Mouse (Mus musculus) adrenal gland, adult 2 months (tissue): ENCODE data around the gene Cdkn1a. TPM values are rescaled to one million over a fixed set of nuclear protein-coding genes. Genes with fewer than 3 reads are reported as not detected.
"Not testable (repeated sequence)": the region's sequence is repeated elsewhere in the genome, so short reads cannot be mapped to it uniquely, and the experiment has no call there.

Experiments used
- DNase-seq: peaks from one replicate; pipeline ENCODE4 v3.0.0; 2021
- polyA plus RNA-seq: library from polyadenylated mRNA; depleted of rRNA; stranded (reverse); fragments of >200 nt; gene quantifications from 2 replicates; pipeline ENCODE4 v1.2.3, GENCODE M21; 2012
- total RNA-seq, 2 experiments: library from RNA; stranded (reverse); gene quantifications; 2 replicates each; pipeline ENCODE4 v1.2.3; 2021

Cdkn1a gene
- total and polyA plus RNA-seq, 3 experiments: 32.2 to 108 (median 36.4) TPM

DNA sequence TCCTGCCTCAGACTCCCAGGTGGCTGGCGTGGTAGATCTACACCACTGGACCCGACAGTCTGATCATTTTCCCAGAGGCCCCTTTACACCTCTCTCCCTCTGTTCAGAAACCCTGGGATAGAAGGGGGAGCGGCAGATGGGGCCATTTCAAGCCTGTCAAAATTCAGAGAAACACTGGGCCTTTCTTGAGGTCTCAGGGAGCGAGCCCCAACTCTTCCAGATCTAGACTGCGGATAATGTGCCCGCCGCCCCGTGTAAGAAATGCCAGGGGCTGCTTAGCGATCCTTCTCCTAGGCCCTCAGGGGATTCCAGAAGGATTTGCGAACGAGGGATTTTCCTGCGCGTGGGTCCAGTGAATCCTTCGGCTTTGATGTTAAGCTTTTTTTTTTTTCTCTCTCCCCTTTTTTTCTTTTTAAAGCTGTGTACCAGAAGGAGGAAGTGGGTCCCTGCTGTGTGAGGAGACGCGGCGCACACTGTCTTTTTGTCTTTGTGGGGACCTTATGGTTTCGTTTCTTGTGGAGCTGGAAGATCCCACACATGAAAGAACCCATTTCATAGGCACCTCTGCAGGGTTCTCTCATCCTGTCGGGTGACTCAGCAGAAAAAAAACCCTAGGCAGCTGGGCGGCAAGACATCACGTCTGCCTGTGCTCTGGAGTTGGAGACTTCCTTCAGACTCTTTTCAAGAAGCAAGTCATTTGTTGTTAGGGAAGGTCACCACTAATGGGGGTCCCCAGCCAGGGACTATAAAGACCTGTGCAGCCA, 9.0 kb upstream of the Cdkn1a start:
- no peak for DNase-seq

DNA sequence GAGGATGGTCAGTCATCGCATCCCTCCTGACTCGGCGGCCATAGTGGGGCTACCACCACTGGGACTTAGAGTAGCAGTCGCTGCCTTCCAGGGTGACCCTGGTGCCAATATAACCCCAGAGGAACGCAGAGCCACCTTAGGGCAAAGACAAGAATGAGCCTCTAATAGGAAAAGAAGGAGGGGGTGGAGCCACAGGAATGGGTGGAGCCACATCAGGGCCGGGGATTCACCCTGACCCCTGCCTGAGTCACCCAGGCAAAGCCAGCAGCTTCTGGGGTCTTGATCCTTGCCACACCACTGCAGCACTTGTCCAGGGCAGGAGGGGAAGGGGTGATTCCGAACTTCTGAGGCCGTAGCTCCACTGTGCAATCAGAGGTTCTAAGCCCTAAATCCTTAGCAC, 7.2 kb upstream of the Cdkn1a start:
- no peak for DNase-seq

DNA sequence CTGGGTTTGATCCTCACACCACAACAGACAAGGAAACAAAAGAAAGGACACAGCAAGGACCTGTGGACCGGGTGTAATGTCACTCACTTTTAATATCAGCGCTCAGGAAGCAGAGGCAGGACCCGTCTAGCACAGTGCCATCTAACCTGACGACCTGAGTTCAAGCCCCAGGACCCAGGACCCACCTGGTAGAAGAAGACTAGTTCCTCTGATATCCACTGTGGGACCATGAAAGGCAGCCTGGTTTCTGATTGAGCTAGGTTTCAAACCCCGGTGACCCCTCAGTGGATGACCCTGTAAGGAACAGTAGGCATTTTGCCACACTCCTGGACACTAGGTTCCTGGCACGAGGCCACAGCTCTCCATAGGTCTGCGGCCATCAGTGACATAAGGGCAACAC, 6.1 kb upstream of the Cdkn1a start:
- DNase-seq: no peak

DNA sequence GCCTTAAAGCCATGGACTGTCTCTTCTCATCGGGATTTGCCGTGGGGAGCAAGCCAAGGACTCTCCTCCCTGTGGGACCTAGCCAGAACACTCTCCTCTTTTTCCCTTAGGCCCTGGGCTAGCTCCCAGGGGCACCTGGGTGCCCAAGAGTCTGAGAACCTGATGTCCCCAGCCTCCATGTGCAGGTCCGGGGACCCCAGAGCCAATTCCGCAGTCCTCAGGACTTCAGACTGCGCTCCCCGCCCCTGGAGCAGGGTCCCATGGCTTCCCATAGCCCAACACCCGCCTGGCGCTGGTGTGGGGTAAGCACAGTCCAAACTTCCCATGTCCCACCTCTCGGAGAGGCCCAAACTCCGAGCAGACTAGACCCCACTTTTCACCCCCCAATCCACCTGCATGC, 5.5 kb upstream of the Cdkn1a start:
- DNase-seq: no peak

DNA sequence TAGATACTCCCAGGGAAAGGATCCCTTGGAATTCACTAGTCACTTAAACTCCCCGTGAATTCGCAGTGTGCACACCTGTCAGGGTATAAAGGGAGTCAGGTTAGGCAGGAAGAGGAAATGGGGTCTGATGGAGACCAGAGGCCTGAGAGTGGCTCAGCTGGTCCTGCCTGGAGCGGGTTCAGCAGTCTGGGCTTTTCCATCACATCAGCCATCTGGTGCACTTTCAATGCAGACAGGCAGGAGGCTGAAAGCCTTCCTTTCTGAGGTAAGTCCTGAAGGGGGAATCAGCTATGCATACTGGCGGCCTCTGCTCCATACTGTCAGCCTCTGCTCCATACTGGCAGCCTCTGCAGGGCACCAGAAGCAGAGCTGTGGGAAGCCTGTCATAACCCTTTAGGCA, 3.9 kb upstream of the Cdkn1a start:
- DNase-seq: no peak

DNA sequence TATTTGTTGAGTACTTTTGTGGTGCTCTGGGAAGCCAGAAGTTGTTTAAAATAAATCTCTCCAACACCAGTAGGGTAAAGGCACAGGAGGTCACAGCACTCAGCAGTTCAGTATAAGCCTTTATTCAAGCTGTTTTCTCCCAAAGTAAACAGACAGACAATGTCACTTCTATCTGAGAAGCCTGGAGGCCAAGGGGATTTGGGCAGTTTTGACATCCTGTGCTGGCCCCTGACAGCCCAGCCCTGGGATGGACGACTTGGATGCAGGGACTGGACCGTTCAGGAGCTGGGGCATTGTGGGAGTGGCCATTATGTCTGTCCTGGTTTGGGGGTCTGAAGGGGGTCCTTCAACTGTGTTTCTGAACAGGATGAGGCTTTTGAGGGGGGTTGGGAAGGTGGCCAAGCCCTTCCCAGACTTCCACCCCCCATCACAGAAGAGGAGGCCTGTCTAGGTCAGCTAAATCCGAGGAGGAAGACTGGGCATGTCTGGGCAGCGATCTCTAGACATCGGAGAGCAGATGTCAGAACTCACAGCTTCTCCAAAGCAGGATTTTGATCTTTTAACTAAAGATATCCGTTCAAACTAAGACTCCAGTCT, 670 bp downstream of the Cdkn1a start:
- DNase-seq: no peak

DNA sequence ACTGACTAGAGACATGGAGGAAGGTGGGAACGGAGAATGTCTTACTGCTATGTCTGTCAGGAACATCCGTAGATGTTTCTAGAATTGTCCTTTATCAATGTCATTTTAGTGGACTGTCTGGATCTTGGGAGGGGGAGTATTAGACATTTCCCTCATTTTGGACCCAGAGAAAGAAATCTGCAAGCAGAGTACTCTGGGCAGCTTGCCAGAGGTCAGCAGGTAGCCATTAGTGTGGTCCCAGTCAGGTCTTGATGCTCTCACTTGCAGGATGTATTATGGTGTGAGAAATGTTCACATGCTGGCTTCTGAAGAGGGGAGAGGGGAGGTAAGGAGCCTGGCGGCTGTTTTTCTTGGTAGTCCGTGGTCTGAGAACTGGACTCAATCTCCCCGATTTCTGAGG, 1.7 kb downstream of the Cdkn1a start:
- DNase-seq: no peak

DNA sequence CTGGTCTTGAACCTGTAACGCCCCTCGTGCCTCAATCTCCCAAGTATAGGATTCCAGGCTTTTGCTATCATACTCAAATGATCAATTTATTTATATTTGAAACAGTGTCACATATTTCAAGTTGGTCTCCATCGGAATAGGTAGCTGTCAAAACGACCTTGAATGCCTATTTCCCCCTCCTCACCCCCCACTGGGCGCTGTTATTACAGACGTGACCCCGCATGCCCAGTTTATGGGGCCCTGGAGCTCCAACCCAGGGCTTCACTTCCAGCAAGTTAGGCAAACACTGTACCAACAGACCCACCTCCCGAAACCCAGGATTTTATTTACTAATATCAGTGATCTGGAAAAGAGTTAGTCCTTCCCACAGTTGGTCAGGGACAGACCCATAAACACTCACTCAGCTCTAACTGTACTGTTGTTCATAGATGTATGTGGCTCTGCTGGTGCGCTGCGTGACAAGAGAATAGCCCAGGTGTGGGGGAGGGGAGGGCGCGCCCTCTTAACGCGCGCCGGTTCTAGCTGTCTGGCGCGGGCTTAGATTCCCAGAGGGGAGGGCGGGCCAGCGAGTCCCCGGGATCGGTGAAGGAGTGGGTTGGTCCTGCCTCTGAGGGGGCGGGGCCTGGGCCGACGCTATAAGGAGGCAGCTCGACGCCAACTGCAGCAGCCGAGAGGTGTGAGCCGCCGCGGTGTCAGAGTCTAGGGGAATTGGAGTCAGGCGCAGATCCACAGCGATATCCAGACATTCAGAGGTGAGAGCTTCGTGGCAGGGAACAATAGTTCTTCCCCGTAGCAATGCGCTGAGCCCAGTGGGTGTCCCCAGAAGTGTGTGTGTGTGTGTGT, 2.6 kb downstream of the Cdkn1a start:
- peak; percentile 95 for DNase-seq

DNA sequence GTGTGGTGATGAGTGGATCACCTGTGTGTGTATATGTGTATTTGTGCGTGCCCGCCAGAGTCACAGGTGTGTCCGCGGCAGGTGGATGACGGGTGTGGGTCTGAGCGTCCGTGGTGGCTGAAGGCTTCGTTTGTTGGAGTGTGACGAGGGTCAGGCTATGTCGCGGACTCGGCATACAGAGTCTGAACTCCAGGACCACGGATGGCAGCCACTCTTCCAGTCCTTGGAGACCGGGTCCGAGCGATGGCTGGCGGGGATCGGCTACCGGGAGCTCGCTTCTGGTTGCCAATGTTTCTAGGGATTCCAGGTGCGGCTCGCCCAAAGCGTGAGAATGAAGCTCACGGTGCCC, 3.2 kb downstream of the Cdkn1a start:
- no peak for DNase-seq

DNA sequence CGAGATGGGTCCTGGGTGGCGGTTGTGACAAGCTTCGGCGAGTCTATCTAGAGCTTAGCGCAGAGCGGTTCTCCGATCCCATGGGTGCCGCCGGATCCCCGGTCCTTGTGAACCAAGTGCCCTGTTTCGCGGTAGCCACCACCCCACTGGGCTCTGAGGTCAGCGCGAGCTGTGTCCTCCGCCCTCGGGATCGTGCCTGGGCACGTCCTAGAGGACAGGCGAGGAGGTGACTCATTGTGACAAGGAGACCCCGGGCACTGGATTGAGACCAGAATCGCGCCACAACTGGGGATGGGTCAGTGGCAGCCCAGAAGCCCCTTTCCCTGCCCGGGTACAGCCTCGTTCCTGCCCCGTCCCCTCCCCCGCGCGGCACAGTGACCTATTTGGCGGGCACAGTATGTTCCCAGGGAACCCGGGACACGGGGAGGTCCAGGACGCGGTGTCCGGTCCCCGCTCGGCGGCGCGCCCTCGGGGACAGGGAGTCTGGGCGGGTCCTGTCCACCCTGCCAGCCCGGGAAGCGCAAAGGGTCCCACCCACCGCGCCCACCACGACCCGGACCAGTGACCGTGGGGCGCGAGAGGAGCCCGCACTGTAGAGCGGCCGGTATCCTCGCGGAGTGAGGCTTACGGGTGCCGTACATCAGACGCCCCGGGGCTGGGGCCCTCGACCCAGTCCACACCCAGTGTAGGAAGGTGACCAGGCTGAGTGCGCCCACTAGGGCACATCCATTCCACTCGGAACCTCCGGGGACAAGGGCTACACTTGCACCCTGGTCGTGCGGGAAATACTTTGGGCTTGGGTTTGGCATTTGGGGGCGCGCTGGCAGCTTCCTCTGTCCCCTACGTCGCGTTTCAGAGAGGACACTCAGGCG, 3.8 kb downstream of the Cdkn1a start:
- peak; percentile 86 for DNase-seq

DNA sequence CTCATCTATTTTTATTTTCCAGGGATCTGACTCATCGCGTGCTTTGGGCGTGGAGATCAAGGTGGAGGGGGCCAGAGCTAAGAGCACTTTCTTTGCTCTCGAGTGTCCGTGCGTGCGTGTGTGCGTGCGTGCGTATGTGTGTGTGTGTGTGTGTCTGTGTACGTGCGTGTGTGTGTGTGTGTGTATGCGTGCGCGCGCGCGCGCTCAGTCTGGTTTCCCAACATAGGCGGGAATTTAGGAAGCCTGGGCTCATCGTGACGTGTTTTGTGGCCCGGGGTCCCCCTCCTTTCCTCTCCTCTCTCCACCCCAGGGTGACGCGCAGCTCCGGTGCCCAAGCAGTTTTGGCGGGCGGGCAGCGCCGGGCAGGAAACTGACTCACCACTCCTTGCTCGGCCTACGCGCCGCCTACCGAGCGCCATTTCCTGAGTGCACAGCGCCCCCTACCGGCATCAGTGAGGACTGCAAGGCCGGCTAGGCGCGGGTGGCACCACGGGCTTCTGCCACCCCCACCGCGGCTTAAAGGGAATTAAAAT, 4.5 kb downstream of the Cdkn1a start:
- peak; percentile 98 for DNase-seq

DNA sequence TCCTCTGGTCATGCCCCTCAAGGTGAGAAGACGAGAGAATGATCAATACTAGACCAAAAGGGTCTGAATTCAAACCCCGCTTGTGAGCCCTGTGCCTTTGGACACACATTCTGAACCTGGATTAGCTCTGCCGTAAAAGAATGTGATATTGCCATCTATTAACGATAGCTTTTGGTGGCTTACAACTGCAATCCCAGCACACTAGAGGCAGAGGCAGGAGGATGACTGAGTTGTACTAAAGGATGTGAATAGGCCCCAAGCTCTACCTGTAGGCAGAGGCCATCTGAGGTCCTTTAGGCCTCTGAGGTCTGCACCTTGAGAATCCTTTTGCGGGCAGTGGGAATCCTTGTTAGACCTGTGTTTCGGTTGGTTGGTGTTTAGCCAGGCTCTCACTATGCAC, 5.5 kb downstream of the Cdkn1a start:
- no peak for DNase-seq

DNA sequence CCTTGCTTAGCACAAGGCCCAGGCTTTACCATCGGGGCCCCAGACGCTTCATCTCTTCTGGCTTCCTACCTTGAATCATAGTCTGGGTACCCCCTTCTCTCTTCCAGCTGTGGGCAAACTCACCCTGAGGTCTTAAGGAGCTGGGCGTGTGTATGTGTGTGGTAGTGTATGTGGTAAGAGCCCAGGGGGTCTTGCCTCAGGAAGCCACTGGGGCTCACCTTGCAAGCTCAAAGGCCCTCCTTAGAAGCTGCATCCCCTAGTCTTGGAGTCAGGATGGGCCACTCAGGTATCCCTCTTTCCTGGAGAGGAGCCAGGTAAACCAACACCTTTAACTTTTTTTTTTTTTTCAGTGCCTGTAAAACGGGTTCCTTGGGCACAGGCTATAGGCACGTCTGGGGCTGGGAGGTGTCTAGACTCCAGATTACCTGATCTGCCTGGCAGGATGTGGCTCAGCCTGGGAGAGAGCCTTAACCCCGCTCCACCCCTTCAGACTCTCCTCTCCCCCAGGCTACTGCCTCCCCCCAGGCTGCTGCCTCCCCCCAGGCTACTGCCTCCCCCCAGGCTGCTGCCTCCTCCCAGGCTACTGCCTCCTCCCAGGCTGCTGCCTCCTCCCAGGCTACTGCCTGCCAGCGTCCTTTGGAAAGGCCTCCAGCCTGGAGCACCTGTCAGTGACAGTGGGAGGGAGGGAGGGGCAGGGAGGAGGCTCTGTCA, 6.2 kb downstream of the Cdkn1a start:
- DNase-seq: no peak

DNA sequence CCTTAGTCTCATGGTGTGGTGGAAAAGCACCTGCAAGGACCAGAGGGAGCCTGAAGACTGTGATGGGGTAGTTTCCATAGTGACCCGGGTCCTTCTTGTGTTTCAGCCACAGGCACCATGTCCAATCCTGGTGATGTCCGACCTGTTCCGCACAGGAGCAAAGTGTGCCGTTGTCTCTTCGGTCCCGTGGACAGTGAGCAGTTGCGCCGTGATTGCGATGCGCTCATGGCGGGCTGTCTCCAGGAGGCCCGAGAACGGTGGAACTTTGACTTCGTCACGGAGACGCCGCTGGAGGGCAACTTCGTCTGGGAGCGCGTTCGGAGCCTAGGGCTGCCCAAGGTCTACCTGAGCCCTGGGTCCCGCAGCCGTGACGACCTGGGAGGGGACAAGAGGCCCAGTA, 7.5 kb downstream of the Cdkn1a start:
- DNase-seq: no peak

DNA sequence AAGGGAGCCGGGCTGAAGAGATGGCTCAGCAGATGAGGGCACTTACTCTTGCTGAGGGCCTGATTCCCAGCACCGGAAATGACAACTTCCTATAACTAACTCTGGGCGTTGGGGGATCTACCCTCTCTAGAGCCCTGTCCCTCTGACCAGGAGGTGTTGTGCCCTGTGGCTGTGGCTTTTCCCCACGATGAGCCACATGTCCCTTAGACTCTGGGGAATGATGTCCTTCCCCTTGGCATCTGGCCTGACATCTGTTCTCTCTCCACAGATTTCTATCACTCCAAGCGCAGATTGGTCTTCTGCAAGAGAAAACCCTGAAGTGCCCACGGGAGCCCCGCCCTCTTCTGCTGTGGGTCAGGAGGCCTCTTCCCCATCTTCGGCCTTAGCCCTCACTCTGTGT, 8.3 kb downstream of the Cdkn1a start:
- no peak for DNase-seq

DNA sequence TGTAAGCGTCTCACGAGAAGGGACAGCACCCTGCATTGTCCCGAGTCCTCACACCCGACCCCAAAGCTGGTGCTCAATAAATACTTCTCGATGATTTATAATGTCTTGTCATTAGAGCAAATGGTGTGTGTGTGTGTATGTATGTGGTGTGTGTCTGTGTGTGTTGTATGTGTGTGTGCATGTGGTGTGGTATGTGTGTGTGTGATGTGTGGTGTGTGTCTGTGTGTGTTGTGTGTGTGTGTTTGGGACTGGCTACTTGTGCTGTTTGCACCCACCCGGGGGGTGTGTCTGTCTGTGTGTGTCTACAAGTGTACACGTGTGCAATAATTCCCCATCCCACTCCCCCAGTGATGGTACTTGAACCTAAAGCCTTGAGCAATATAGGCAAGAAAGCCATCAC, 9.9 kb downstream of the Cdkn1a start:
- no peak for DNase-seq

DNA sequence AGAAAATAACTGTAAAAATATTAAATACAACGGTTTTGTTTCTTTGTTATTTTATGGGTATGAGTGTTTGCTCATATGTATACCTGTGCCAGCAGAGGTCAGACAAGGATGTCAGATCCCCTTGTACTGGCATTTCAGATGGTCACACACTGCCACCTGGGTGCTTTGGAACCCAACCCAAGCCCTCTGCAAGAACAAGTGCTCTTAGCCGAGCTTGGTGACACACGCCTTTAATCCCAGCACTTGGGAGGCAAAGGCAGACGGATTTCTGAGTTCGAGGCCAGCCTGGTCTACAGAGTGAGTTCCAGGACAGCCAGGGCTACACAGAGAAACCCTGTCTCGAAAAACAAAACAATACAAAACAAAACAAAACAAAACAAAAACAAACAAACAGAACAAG, 19.6 kb downstream of the Cdkn1a start:
- not testable (repeated sequence) for DNase-seq

DNA sequence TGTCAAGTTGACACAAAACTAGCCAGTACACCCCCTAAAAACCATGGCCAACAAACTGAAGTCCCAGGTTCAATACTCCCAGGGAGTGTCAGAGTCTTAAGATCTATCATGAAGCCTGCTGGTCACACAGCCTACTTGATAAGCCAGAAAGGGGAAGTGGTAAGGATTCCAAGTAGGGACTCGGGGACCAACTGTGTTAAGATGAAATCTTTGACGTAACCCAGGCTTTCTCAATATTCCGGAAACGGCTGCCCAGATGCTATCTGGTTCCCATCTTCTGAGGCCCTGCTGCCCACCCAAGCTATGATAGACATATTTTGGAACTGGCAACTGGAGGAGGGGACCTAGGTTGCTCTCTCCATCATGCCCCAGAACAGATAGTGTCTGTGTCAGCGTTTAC, 20.6 kb downstream of the Cdkn1a start:
- DNase-seq: no peak

DNA sequence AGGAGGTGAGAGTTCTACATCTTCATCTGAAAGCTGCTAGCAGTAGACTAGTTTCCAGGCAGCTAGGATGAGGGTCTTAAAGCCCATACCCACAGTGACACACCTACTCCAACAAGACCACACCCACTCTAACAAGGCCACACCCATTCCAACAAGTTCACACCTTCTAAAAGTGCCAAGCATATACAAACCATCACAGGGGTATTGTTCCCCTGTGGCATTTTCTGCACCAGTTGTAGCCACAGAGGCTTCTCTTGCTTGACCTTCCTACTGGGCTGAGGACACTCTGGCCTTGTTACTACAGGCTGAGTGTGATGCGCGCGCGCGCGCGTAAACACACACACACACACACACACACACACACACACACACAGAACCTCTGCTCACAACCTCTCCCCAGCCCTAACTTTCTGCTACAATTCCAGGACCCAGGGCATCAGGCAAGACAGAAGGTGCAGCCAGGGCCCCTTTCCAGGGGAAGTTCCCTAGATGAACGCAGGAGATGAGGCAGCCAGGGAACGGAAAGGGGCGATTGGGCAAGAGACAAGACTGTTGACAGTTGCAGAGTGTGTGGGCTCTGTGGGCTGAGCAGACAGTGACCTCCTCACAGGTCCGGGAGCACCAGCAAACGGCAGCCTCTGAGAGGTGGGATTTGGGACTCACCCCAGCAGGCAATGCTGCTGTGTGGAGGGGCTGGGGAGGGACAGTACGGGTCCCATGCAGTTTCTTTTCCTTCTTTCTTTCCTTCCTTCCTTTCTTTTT, 23.0 kb downstream of the Cdkn1a start, which contains the start of gene Rab44:
Rab44 (plus strand) TSS at position 555 of the 762 bp plus-strand sequence.
- peak; percentile 2 for DNase-seq

DNA sequence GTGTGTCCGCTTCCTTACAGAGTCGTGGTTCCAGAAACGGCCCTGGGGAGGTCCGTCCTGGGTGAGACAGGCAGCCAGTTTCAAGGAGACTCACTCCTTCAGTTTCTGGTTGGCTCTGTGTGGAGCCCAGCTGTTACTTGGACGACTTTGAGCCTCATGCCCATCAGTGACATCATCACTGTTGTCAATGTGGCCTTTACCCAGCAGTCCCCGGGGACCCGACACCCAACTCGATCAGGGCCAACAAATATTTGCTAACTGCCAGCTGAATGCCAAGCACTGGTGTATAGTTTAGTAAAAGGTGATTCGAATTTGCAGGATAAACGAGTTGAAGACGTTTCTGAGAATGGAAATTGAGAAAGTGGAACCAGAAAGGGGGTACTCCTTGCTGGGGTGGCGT, 25.2 kb downstream of the Cdkn1a start:
- no peak for DNase-seq
